Mouse (Mus musculus): ENCODE data around the gene Spata18. TPM values are rescaled to one million over a fixed set of nuclear protein-coding genes. Genes with fewer than 3 reads are reported as not detected.

The Spata18 gene
- polyA plus RNA-seq, 1 experiment, result 0.19 TPM

- DNase-seq, result no peak
Observed at GRCm38 (mm10) chr5:73721682-73722282, 70.6 kb downstream of the Spata18 start.

GRCm38 (mm10) chr5:73725981-73726380, 74.8 kb downstream of the Spata18 start:
- Histone ChIP-seq H3K4me3 (ENCODE audit: control insufficient read depth, insufficient read depth, low read length) (no peak overlapping the region), H3K27ac (ENCODE audit: control insufficient read depth, insufficient read depth, low read length) (no peak overlapping the region), H3K27me3 (ENCODE audit: control insufficient read depth, insufficient read depth, low read length) (no peaks in the 10 kb centered on the region), H3K36me3 (ENCODE audit: control insufficient read depth, insufficient read depth, low read length) (no peaks in the 10 kb centered on the region), H3K4me1 (replicated peaks; ENCODE audit: control insufficient read depth, insufficient read depth, low read length) (no peaks in the 10 kb centered on the region)
- no peak for TF ChIP-seq CTCF (IDR thresholded peaks at IDR 0.05; ENCODE audit: borderline replicate concordance, control insufficient read depth, extremely low read depth, insufficient read depth, low read length, poor library complexity)
- no peak for TF ChIP-seq POLR2A (IDR thresholded peaks at IDR 0.05; ENCODE audit: control insufficient read depth, extremely low read depth, insufficient read depth, low read length, poor library complexity)
- 96% methylated on average over 4 of the region's 4 CpGs for WGBS
- no peak for DNase-seq

More at GRCm38 (mm10) chr5:73721682-73722282, 70.6 kb downstream of the Spata18 start:
- no peak overlapping the region for H3K4me3 ChIP-seq (ENCODE audit: control insufficient read depth, insufficient read depth, low read length)
- WGBS, result 34% methylated on average over 21 of the region's 21 CpGs
- H3K27ac ChIP-seq (ENCODE audit: control insufficient read depth, insufficient read depth, low read length), result no peak overlapping the region
- TF ChIP-seq POLR2A (IDR thresholded peaks at IDR 0.05; ENCODE audit: control insufficient read depth, extremely low read depth, insufficient read depth, low read length, poor library complexity) (no peak), CTCF (IDR thresholded peaks at IDR 0.05; ENCODE audit: borderline replicate concordance, control insufficient read depth, extremely low read depth, insufficient read depth, low read length, poor library complexity) (no peak)
- H3K27me3 ChIP-seq (ENCODE audit: control insufficient read depth, insufficient read depth, low read length), result no peaks in the 10 kb centered on the region
- H3K36me3 ChIP-seq (ENCODE audit: control insufficient read depth, insufficient read depth, low read length), result no peaks in the 10 kb centered on the region
- no peaks in the 10 kb centered on the region for H3K4me1 ChIP-seq (replicated peaks; ENCODE audit: control insufficient read depth, insufficient read depth, low read length)

- TF ChIP-seq POLR2A (IDR thresholded peaks at IDR 0.05; ENCODE audit: control insufficient read depth, extremely low read depth, insufficient read depth, low read length, poor library complexity) (no peak), CTCF (IDR thresholded peaks at IDR 0.05; ENCODE audit: borderline replicate concordance, control insufficient read depth, extremely low read depth, insufficient read depth, low read length, poor library complexity) (no peak)
- 86% methylated on average over 7 of the region's 7 CpGs for WGBS
Observed at GRCm38 (mm10) chr5:73728651-73729050, 77.5 kb downstream of the Spata18 start.

More at GRCm38 (mm10) chr5:73728651-73729050, 77.5 kb downstream of the Spata18 start:
- H3K4me1 ChIP-seq (replicated peaks; ENCODE audit: control insufficient read depth, insufficient read depth, low read length), result no peaks in the 10 kb centered on the region
- no peak for DNase-seq
- H3K4me3 ChIP-seq (ENCODE audit: control insufficient read depth, insufficient read depth, low read length), result no peak overlapping the region
- no peak overlapping the region for H3K27ac ChIP-seq (ENCODE audit: control insufficient read depth, insufficient read depth, low read length)
- no peaks in the 10 kb centered on the region for H3K36me3 ChIP-seq (ENCODE audit: control insufficient read depth, insufficient read depth, low read length)
- no peaks in the 10 kb centered on the region for H3K27me3 ChIP-seq (ENCODE audit: control insufficient read depth, insufficient read depth, low read length)

Other genes with a start within 250 kb of the Spata18 start
- 0.05 and 0.07 TPM in 2 replicates for gene Cwh43, start 245.3 kb upstream of the Spata18 start, polyA plus RNA-seq (2012; rRNA removed)
- 2.9 and 3.9 TPM in 2 replicates for gene Dcun1d4, start 170.4 kb upstream of the Spata18 start, polyA plus RNA-seq (2012; rRNA removed)
- gene Lrrc66, start 18.9 kb upstream of the Spata18 start, polyA plus RNA-seq (2012; rRNA removed), result 0.07 and 0.18 TPM in 2 replicates
- 7.6 and 8.9 TPM in 2 replicates for gene Sgcb, start 3.6 kb upstream of the Spata18 start, polyA plus RNA-seq (2012; rRNA removed)

Measured in thymus, adult 2 months (tissue).